Mouse (Mus musculus) olfactory bulb, adult 2 months (tissue): ENCODE data around the gene Fnip1.

ENCODE experiments used
- CTCF ChIP-seq: fragments of 200-500 bp; IDR thresholded peaks from 2 replicates; pipeline ENCODE4 v1.5.1; 2012; ENCODE audit warnings: low read depth, mild to moderate bottlenecking, low read length, moderate library complexity; ENCODE audit not compliant: insufficient read depth
- POLR2A ChIP-seq: fragments of 200-500 bp; IDR thresholded peaks from 2 replicates; pipeline ENCODE4 v1.6.1; 2012; ENCODE audit warnings: mild to moderate bottlenecking, low read depth, low read length, moderate library complexity; ENCODE audit not compliant: insufficient read depth

- TF ChIP-seq POLR2A (no peak), CTCF (no peak)
Measured at GRCm38 (mm10) chr11:54456875-54457274, 18.9 kb downstream of the Fnip1 start.
